Mouse (Mus musculus): ENCODE measurements at regions not wholly inside any gene's neighbourhood (a gene's known extent, or its start where the extent isn't known, plus 50 kb on each side); places are given as distances from the start of the nearest gene placed in this dataset.

- TF ChIP-seq CTCF (IDR thresholded peaks at IDR 0.05; ENCODE audit: low read depth, low read length) (no peak), POLR2A (IDR thresholded peaks at IDR 0.05; ENCODE audit: extremely low read depth, insufficient read depth, low read length) (no peak)
Measured at GRCm38 (mm10) chr1:122459056-122459455, 891.3 kb upstream of the Ddx18 start.

Data from liver, adult 2 months (tissue).